Mouse (Mus musculus): Measurements from ENCODE around the gene Eef1akmt1.

GRCm38 (mm10) chr14:57515156-57515762, 56.2 kb downstream of the Eef1akmt1 start:
- TF ChIP-seq CTCF (IDR thresholded peaks at IDR 0.05) (no peak), POLR2A (IDR thresholded peaks at IDR 0.05; ENCODE audit: insufficient read depth, low read depth, low read length) (no peak), EP300 (IDR thresholded peaks at IDR 0.05; ENCODE audit: insufficient read depth, low read depth, low read length) (no peak)

All from heart, adult 2 months (tissue).